24 mouse cellular contexts compared by ENCODE assay signal in the genomic region with DNA sequence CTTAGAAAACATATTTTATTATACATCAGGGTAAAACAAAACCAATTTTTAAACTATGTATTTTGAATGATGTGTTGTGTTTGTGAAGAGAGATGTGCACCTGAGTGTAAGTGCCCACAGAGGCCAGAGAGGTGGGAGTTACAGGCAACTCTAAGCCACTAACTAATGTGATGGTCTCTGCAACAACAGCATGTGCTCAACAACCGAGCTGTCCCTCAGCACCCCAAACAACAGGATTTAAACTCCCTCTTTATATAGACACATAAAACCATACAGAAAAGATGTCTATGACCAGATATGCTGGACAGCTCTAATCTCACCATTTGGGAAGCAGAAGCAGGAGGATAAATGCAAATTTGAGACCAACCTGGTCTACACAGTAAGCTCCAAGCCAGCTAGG.
"Had no signal": no experiment of that assay in that cellular context is flagged by ENCODE, and none has a peak within 500 bp of the region (broad histone marks: within the 10 kb centered on the region; RNA-seq: fewer than 3 reads in every experiment).

No protein-coding gene starts in this region.

- H3K9ac ChIP-seq: forebrain, postnatal 0 days; heart, embryonic 12.5 days; hindbrain, embryonic 12.5 days; hindbrain, embryonic 14.5 days; intestine, embryonic 15.5 days; limb, embryonic 13.5 days; limb, embryonic 15.5 days had no signal

- H3K27ac ChIP-seq: heart, embryonic 10.5 days; hindbrain, embryonic 10.5 days; hindbrain, embryonic 12.5 days; hindbrain, embryonic 14.5 days; intestine, embryonic 15.5 days; kidney, postnatal 0 days; limb, embryonic 13.5 days; limb, embryonic 15.5 days had no signal

- ATAC-seq: forebrain, postnatal 0 days; hindbrain, embryonic 16.5 days; intestine, embryonic 15.5 days; intestine, postnatal 0 days had no signal

- H3K27me3 ChIP-seq: heart, embryonic 12.5 days; hindbrain, embryonic 12.5 days; intestine, embryonic 15.5 days; limb, embryonic 13.5 days; limb, embryonic 15.5 days had no signal

- H3K9me3 ChIP-seq: heart, embryonic 10.5 days; heart, embryonic 12.5 days; hindbrain, embryonic 10.5 days; hindbrain, embryonic 12.5 days; intestine, embryonic 15.5 days; limb, embryonic 13.5 days; limb, embryonic 15.5 days had no signal

- H3K4me1 ChIP-seq: heart, embryonic 10.5 days; heart, embryonic 12.5 days; hindbrain, embryonic 10.5 days; hindbrain, embryonic 12.5 days; intestine, embryonic 15.5 days; limb, embryonic 13.5 days; limb, embryonic 15.5 days had no signal

- H3K4me2 ChIP-seq: heart, embryonic 12.5 days; hindbrain, embryonic 12.5 days; hindbrain, embryonic 14.5 days; intestine, embryonic 15.5 days; limb, embryonic 13.5 days; limb, embryonic 15.5 days had no signal

- DNase-seq: forebrain, postnatal 0 days; gastrocnemius, postnatal 10 days; gastrocnemius, postnatal 25 days; heart, adult 18-20 months; heart, postnatal 10 days; heart, postnatal 36 days; kidney, adult 18-20 months; kidney, adult 8-10 months; kidney, postnatal 14 days; kidney, postnatal 36 days; layer of hippocampus, adult 9-11 months; layer of hippocampus, postnatal 36 days; left cerebral cortex, postnatal 4 days had no signal

- H3K4me3 ChIP-seq: heart, embryonic 10.5 days; heart, embryonic 12.5 days; hindbrain, embryonic 10.5 days; hindbrain, embryonic 12.5 days; intestine, embryonic 15.5 days; limb, embryonic 13.5 days; limb, embryonic 15.5 days had no signal
